Mouse (Mus musculus): ENCODE results near the gene Agmat.
A peak's percentile ranks its signal among the peaks of the same experiment; 100 is the strongest.
"Not testable (repeated sequence)": the region's sequence is repeated elsewhere in the genome, so short reads cannot be mapped to it uniquely, and the experiment has no call there.

The Agmat gene

GRCm38 (mm10) chr4:141735206-141735560 lies 11.3 kb upstream of the Agmat start:
- no peak for DNase-seq (ENCODE audit: low spot score)

- no peak for DNase-seq (ENCODE audit: low spot score)
Observed at GRCm38 (mm10) chr4:141736856-141737255, 9.6 kb upstream of the Agmat start.

- DNase-seq (ENCODE audit: low spot score): no peak
Observed at GRCm38 (mm10) chr4:141738015-141738414, 8.5 kb upstream of the Agmat start.

- DNase-seq (ENCODE audit: low spot score): no peak
Observed at GRCm38 (mm10) chr4:141741856-141742255, 4.6 kb upstream of the Agmat start.

DNA sequence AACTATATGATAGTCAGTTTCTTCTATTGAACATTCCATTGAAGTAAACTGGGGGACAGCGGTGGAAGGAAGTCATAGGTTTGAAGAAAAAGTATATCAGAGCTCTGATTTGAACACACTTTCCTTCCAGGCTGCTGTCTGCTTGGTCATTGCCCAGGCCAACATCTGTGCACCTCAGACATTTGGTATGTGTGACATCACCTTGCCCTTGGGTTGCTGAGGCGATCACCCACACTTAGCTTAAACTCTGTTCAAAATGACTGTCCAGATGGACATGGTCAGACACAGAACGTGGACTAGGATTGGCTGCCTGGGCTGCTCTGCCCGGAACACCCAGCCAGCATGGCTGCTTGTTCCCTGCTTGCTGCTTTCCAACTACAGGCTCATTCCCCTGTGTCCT lies 4.1 kb upstream of the Agmat start:
- no peak for DNase-seq (ENCODE audit: low spot score)

GRCm38 (mm10) chr4:141749557-141749956 lies 3.1 kb downstream of the Agmat start:
- DNase-seq (ENCODE audit: low spot score): peak; percentile 77

- DNase-seq (ENCODE audit: low spot score): no peak
Observed at GRCm38 (mm10) chr4:141750826-141751225, 4.4 kb downstream of the Agmat start.

GRCm38 (mm10) chr4:141751419-141752075 lies 5.1 kb downstream of the Agmat start:
- DNase-seq (ENCODE audit: low spot score): no peak

DNA sequence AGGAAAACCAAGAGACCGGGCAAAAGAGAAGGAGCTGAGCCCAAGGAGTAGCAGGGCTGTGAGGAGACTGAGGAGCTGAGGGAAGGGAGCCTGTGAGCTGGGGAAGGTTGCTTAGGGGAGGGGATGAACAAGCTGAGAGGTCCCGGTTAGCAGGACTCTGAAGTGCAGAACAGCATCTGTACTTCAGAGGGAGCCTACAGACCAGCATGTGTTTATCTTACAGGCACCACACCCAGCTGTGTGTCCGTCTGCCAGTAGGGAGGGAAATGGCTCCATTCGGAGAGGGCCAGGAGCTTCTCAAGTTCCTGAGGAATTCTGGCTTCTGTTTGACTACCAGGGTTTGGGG lies 5.6 kb downstream of the Agmat start:
- no peak for DNase-seq (ENCODE audit: low spot score)

DNA sequence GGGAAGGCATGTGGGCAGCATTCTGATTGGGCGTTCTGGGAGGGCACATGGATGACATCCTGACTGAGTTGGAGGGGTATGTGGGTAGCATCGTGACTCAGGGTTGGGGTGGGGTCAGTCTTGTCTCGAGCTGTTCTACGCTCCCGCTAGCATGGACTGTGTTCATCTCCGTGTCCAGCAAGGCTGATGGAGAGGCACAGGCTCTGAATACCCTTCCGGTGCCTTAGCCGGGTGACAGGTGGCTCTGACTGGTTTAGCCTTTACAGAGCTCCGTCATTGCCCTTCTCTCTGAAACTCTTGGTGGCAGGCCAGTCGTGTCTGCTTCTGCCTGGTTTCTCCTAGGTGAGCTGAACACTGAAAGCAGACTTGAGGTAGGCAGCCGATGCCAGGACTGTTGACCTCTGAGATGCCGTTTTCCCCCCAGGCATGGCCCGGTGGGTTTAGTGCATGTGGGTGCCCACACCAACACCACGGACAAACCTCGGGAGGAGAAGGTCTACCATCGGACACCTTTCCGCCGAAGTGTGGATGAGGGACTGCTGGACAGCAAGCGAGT lies 9.0 kb downstream of the Agmat start:
- no peak for DNase-seq (ENCODE audit: low spot score)

DNA sequence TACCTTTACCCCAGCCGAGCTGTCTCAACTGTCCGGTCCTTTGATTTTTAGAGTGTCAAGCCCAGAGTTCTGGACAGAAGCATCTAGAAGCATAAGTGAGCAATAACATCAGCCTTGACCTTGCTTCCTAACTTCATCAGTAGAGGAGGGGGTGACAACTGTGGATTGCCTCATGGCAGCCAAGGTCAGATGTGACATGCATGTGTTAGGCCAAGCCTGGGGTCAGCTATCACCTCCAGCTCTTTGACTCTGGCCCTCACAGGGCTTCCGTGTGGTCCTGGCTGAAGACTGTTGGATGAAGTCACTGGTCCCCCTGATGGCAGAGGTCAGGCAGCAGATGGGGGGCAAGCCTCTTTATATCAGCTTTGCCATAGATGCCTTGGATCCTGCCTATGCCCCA lies 10.7 kb downstream of the Agmat start:
- DNase-seq (ENCODE audit: low spot score): no peak

- DNase-seq (ENCODE audit: low spot score): peak; percentile 25
Observed at GRCm38 (mm10) chr4:141758874-141759542, 12.5 kb downstream of the Agmat start.

DNA sequence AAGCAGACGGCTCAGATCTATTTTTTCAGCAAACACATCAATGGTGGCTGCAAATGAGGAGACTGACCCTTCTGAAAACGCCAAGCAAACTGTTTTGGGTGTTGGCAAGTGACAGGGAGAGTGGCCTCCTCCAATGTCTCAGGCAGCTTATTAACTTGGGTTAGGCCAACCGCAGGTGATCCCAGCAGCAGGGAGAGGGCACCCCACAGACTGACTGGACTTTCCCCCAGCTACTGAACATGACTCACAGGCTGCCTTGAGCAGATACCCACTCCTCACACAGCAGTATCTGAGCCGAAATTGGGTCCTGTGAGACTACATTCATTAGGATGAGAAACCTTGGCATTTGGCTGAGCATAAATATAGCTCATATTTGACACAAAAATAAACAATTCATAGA lies 14.5 kb downstream of the Agmat start:
- DNase-seq (ENCODE audit: low spot score): no peak

DNA sequence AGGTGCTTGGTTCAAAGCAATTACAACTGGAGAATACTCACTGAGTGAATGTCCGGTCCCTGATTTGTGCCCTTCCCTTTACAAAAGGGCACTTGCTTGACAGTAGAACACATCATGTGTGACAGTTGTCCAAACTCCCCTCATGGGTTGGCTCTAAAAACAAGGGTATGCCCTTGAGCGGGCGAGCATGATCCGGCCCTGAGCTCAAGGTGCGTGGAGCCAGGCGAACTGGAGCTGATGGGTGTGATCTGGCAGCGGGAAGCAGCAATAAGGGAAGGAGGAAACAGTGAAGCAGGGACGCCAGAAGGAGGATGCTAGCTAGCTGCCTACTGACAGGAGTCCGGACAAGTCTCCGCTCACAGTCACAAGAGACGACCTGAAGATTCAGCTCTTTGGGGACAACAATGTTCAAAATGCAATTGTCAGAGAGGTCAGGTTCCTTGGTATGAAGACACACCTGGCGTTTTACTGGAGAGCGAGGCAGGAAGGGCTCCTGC lies 15.7 kb downstream of the Agmat start:
- DNase-seq (ENCODE audit: low spot score): no peak

DNA sequence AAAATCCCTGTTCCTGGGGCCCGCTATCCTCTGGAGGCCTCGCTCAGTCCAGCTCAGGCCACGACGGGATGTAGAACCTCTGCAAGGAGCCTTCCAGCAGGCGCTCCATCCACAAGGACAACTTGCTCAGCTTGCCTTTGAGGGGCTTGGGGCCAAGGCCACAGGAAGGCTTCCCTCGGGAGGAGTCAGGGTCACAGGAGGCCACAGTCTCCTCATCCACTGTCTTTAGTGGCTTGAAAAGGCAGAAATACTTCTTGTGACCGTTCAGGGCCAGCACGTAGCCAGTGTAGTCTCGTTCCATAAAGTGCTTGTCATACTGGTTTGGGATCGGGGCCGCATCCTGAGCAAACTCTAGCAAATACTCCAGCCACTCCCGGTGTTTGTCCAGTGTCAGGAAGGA lies 17.0 kb downstream of the Agmat start:
- DNase-seq (ENCODE audit: low spot score): no peak

GRCm38 (mm10) chr4:141765008-141765407 lies 18.5 kb downstream of the Agmat start:
- no peak for DNase-seq (ENCODE audit: low spot score)

DNA sequence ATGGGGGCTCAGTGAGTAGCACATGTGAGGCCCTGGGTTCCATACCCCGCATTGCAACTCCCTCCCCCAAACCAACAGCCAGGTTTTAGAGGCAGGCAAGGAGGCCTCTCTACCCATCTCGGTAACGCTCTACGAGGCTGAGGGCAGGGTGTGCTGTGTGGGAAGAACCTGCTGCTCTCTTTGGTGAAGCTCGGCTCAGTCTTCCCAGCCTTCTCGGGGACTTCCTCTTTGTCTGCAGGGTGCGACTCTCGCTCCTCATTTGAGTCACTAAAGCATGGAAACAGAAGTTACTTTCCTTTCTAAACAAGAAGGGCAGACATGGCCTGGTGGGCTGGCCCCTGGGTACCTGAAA lies 19.8 kb downstream of the Agmat start:
- DNase-seq (ENCODE audit: low spot score): no peak

- DNase-seq (ENCODE audit: low spot score): peak; percentile 42
Observed at GRCm38 (mm10) chr4:141766668-141767352, 20.3 kb downstream of the Agmat start.

GRCm38 (mm10) chr4:141767353-141768036 lies 21.0 kb downstream of the Agmat start:
- peak; percentile 56 for DNase-seq (ENCODE audit: low spot score)

DNA sequence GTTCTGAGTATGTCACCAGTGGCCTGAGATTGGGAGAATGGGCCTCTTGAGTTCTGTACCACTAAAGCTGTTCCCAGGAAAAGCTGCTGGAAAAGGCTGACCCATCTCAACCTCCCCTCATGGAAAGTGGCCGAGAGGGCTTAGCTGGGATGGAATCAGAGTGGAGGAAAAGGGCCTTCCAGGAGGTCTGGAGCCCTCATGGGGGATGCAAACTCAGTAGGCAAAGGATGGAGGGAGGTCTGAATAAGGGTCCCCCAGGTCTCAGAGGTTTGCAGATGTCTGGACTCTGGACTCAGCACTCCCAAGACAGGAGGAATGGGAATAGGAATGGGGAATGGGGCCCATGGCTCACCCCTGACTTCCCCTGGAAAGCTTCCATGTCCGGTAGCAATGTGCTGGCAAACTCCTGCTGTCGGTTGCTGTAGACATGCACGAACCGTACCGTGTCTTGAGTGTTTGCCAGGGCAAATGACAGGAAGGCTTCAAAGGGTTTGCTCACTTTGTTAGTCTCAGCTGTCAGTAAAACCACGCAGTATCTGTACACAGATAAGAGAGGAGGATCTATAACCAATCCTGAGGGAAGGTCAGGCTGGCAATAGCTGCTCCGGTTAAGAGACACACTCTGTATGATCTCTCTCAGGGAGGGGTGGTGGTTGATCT lies 23.2 kb downstream of the Agmat start:
- no peak for DNase-seq (ENCODE audit: low spot score)

GRCm38 (mm10) chr4:141771823-141772222 lies 25.4 kb downstream of the Agmat start:
- DNase-seq (ENCODE audit: low spot score): no peak

DNA sequence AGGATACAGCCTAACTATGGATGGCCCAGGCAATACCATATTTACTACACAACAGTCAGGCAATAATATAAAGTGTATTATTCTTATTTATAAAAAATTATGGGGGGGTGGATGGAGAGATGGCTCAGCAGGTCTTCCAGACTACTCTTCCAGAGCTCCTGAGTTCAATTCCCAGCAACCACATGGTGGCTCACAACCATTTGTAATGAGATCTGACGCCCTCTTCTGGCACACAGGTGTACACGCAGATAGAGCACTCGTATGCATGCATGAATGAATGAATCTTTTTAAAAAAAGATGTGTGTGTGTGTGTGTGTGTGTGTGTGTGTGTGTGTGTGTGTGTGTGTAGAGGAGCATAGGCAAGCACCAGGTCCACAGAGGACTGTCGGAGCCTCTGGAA lies 26.5 kb downstream of the Agmat start:
- DNase-seq (ENCODE audit: low spot score): not testable (repeated sequence)

All from ovary, adult 18-20 months (tissue).